Mouse (Mus musculus) cerebellum, postnatal 25 days (tissue): ENCODE measurements at regions not wholly inside any gene's neighbourhood (a gene's known extent, or its start where the extent isn't known, plus 50 kb on each side); places are given as distances from the start of the nearest gene placed in this dataset.

Experiments used
- DNase-seq, 2 experiments: peaks; one replicate each; pipeline ENCODE4 v3.0.0; 2021; ENCODE audit warnings: mixed read lengths in 2 of 2

DNA sequence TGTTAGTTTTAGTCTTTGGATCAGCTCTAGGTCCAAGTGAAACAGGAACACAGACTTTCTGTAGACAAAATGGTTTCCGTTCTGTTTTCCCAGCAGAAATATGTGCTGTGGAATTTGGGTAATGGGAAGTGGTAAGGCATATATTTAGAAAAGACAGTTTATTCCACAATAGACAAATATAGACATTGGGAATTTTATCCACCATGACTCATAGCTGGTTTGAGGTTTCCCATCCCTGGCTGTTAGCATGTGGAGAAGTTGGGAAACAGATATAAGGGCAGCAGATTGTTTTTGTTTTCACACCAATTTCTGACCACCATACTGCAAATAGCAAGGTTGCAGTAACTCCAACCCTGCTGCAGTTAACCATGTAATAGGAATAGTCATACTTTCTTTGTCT is 385.0 kb upstream of the Adam34 start:
- no peak for DNase-seq

- DNase-seq: no peak
Measured at GRCm38 (mm10) chr8:44093491-44093890, 383.6 kb upstream of the Adam34 start.

DNA sequence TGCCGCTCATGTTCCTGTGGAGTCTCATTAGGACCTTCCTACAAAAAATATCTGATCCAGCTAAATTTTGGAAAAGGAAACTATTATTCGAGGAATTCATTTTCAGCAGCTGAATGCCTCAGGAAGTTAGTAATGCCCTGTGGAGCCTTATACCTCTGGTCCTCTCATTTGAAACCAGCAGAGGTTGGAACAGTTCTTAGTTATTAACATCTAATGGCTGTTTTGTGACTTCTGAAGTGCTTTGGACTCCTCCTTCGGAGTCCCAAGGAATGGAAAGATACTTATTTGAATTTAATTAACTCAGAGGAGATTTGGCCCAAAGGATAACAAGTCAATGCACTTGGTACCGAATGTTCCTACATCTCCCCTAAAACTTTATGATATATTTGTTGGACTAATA is 372.2 kb upstream of the Adam34 start:
- no peak for DNase-seq

GRCm38 (mm10) chr8:44058846-44059245 is 349.0 kb upstream of the Adam34 start:
- no peak for DNase-seq

DNA sequence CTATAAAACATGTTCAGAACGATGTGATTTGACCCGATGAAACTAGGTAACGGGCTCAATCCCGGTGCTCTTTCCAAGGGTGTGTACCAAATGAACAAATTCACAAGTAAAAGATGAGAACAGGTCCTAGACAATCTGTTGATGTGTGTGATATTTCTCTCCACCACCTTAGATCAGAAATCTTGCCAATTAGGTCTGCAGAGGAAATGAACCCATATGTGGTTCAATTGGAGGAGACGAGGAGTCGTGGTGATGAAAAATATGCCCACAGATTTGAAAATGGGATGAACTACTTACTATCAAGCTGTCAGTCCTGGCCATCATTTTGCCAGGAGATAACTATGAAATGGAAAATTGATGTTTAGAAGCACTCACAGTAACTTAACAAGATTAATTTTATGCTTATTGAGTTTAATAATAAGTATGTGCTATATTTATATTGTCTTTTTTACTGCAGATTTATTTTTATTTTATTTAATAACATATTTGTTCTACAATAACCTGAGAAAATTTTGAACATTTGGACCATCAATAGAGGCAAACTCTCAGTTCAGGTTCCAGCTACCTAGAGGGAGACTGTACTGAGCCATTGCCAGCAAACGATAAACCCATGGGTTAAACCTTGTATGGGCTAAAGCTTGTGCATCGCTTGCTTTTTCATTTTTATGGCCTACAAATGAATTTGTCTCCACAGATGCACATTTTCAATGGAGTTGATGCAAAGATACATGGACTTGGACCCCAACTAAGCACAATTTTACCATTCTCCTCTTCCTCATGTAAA is 332.9 kb upstream of the Adam34 start:
- peak; percentile 55 to 73 for DNase-seq

GRCm38 (mm10) chr8:44034211-44034610 is 324.4 kb upstream of the Adam34 start:
- no peak for DNase-seq

GRCm38 (mm10) chr8:44031376-44031775 is 321.5 kb upstream of the Adam34 start:
- DNase-seq: no peak

- DNase-seq: no peak
Measured at GRCm38 (mm10) chr8:44030972-44031371, 321.1 kb upstream of the Adam34 start.

DNA sequence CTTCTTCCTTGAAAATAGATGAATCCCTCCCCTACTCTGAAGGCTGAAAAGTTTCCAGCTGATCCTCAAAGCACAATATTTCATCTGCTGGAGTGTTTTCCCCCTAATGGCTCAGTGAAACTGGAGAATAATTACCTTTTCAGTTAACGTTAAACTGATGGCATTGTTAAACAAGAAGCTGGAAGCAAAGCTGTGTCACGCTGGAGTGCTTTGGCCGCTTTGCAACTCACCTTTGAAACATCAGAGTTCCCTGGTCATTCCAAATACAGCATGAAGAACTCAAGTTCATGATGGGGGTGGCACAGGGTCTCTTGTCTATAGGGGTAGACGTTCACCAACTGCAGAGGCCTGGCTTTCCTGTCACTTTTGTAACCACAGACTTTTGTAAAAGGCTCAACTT is 317.9 kb upstream of the Adam34 start:
- DNase-seq: no peak

DNA sequence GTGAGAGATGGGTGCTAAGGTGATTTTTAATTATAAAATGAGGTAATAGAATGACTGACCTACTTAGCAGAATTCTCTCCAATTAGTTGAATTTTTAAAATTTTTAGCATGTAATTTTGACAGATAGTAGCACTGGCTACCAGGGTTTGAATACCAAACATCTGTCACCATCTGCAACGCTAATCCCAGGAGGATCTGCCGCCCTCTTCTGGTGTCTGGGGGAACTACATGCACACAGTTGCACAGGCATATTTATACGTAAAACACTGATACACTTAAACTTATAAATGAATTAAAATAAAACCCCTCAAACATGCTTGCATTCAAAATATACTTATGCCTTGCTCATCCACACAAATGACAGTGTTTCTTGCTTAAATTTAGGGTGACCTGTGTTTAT is 316.1 kb upstream of the Adam34 start:
- DNase-seq: peak; percentile 58 to 78

DNA sequence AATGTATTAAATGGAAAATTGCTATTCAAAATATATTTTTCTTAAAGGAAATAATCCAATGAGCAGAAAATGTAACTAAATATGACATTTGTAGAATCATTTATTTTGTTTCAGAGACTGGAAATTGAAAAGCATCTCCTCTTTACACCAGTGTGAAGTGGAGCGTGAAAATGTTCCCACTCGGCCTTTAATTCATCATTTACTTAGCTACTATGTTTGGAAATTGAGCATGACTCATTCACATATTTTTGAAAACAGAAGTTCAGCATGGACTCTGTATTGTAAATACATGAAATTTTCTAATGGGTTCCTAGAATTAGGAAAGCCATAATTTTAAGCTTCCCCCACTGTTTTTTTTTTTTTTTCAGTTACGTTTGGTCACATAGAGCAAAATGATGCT is 314.2 kb upstream of the Adam34 start:
- peak in 1 of 2 experiments; percentile 7 for DNase-seq
